Mouse (Mus musculus): ENCODE results near the gene BC049715.
"Not testable (repeated sequence)": the region's sequence is repeated elsewhere in the genome, so short reads cannot be mapped to it uniquely, and the experiment has no call there.

Gene BC049715

GRCm38 (mm10) chr6:136827516-136827880 lies at the start of gene BC049715:
Gene BC049715 (plus strand): TSS chr6:136827626.
- DNase-seq, result no peak

GRCm38 (mm10) chr6:136781377-136781986 lies 45.9 kb upstream of the BC049715 start, which contains the start of gene Gucy2c:
Gene Gucy2c (minus strand): TSS chr6:136781765.
- DNase-seq, result no peak

GRCm38 (mm10) chr6:136782146-136782545 lies 45.3 kb upstream of the BC049715 start:
- DNase-seq, result no peak

GRCm38 (mm10) chr6:136782761-136783160 lies 44.7 kb upstream of the BC049715 start:
- no peak for DNase-seq

- no peak for DNase-seq
These were observed 37.9 kb upstream of the BC049715 start for GRCm38 (mm10) chr6:136789391-136789971.

- no peak for DNase-seq
These were observed 34.3 kb upstream of the BC049715 start for GRCm38 (mm10) chr6:136792884-136793758.

GRCm38 (mm10) chr6:136793831-136794525 lies 33.4 kb upstream of the BC049715 start:
- no peak for DNase-seq

- no peak for DNase-seq
These were observed 32.3 kb upstream of the BC049715 start for GRCm38 (mm10) chr6:136795110-136795509.

- DNase-seq, result no peak
These were observed 31.6 kb upstream of the BC049715 start for GRCm38 (mm10) chr6:136795850-136796249.

GRCm38 (mm10) chr6:136797874-136798693 lies 29.3 kb upstream of the BC049715 start:
- not testable (repeated sequence) for DNase-seq

GRCm38 (mm10) chr6:136800710-136801109 lies 26.7 kb upstream of the BC049715 start:
- DNase-seq, result no peak

- DNase-seq, result no peak
These were observed 26.2 kb upstream of the BC049715 start for GRCm38 (mm10) chr6:136801274-136801673.

GRCm38 (mm10) chr6:136803093-136803738 lies 24.2 kb upstream of the BC049715 start:
- DNase-seq, result no peak

GRCm38 (mm10) chr6:136803739-136804633 lies 23.4 kb upstream of the BC049715 start, which contains the start of gene Hist4h4:
Gene Hist4h4 (minus strand): TSS chr6:136804415.
- DNase-seq, result peak; percentile 98

- DNase-seq, result no peak
These were observed 22.6 kb upstream of the BC049715 start for GRCm38 (mm10) chr6:136804705-136805408.

GRCm38 (mm10) chr6:136805409-136805775 lies 22.0 kb upstream of the BC049715 start:
- DNase-seq, result no peak

GRCm38 (mm10) chr6:136806819-136807218 lies 20.6 kb upstream of the BC049715 start:
- no peak for DNase-seq

GRCm38 (mm10) chr6:136807395-136808013 lies 19.9 kb upstream of the BC049715 start:
- no peak for DNase-seq

GRCm38 (mm10) chr6:136808014-136808417 lies 19.4 kb upstream of the BC049715 start, which contains the start of gene H2afj:
Gene H2afj (plus strand): TSS chr6:136808244.
- peak; percentile 98 for DNase-seq

Data from cerebellum, adult 8-10 months (tissue).